In the genomic region with DNA sequence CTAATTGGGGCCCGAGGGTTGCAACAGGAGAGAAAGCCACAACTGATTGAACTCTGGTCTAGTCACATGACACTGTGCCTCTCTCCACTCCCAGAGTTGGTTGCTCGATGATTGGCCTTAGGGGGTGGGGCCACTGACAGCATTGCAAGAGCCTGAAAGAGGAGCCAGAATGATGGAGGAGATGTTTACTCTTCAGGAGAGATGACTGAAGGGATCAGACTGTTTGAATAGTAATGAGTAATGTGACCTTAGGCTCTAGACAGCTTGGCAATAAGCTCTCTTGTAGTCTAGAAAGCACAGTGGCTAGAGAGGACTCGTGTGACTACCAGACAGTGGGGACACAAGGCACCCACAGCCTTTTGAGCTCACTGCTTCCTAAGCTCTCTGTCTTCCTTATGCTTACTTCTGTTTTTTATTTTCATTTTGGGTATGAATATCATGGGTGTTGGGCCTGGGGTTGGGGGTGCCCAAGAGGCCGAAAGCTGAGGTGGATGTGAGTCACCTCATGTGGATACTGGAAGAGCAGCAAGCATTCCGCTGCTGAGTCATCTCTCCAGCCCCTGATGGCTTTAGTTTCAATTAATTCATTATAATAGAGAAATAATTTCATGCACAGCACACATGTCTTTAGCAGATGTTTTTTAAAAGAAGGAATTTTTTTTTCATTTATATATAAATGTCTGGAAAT, we compare ENCODE assay signal across 8 mouse cellular contexts.
DNase-seq lines count a peak whose midpoint lies in the region; ATAC-seq lines count a peak whose summit lies in the region.

No protein-coding gene starts in this region.

- H3K4me2 ChIP-seq in heart, embryonic 12.5 days: no peak overlapping the region
- H3K4me2 ChIP-seq in heart, embryonic 11.5 days: no peak overlapping the region; the same call in 1 of the 2 replicates

- H3K4me1 ChIP-seq in heart, embryonic 12.5 days (replicated peaks): peaks cover 31% of the 10 kb centered on the region
- peaks cover 22% of the 10 kb centered on the region for H3K4me1 ChIP-seq in heart, embryonic 11.5 days (ENCODE audit: control insufficient read depth, insufficient read depth, low read length)

- H3K27me3 ChIP-seq in heart, embryonic 12.5 days (replicated peaks): no peaks in the 10 kb centered on the region
- no peaks in the 10 kb centered on the region for H3K27me3 ChIP-seq in heart, embryonic 11.5 days (ENCODE audit: control insufficient read depth, insufficient read depth, low read length)

- peak; percentile 41 for DNase-seq in CD4-positive, CD25-positive, alpha-beta regulatory T cell, adult 2 months (ENCODE audit: low read depth, low spot score)
- DNase-seq in embryo, embryonic 9.5 days (ENCODE audit: extremely low spot score): peak; percentile 4
- DNase-seq in lung, postnatal 36 days: peak; percentile 49
- no peak for DNase-seq in gastrocnemius, adult 8-10 months (ENCODE audit: low spot score in 2 of 2)
- no peak for DNase-seq in gastrocnemius, postnatal 4 days (ENCODE audit: low spot score in 2 of 2)

- 61% methylated on average over 5 of the region's 5 CpGs for WGBS in heart, embryonic 12.5 days
- WGBS in heart, embryonic 11.5 days (ENCODE audit: insufficient replicate concordance): 59% methylated on average over 5 of the region's 5 CpGs

- H3K4me3 ChIP-seq in heart, embryonic 12.5 days: no peak overlapping the region
- H3K4me3 ChIP-seq in heart, embryonic 11.5 days (ENCODE audit: low read depth, low read length): no peak overlapping the region

- ATAC-seq in heart, embryonic 12.5 days (ENCODE audit: insufficient number of reproducible peaks, low FRiP score): no peak
- no peak for ATAC-seq in heart, embryonic 11.5 days (replicated peaks; ENCODE audit: insufficient number of reproducible peaks, low FRiP score, low TSS enrichment)
- ATAC-seq in megakaryocyte, adult 5-6 weeks (ENCODE audit: poor library complexity, severe bottlenecking): no peak; the same call in none of the 2 replicates

- H3K9me3 ChIP-seq in heart, embryonic 12.5 days (replicated peaks): no peaks in the 10 kb centered on the region
- no peaks in the 10 kb centered on the region for H3K9me3 ChIP-seq in heart, embryonic 11.5 days (replicated peaks; ENCODE audit: control insufficient read depth, low read length)

- no peak overlapping the region for H3K9ac ChIP-seq in heart, embryonic 12.5 days
- no peak overlapping the region for H3K9ac ChIP-seq in heart, embryonic 11.5 days (ENCODE audit: low read depth, low read length)

- peaks cover 48% of the 10 kb centered on the region for H3K36me3 ChIP-seq in heart, embryonic 12.5 days
- peaks cover 4% of the 10 kb centered on the region for H3K36me3 ChIP-seq in heart, embryonic 11.5 days (ENCODE audit: control insufficient read depth, insufficient read depth, low read length)

- peak overlapping the region; percentile 78; the same call in 1 of the 2 replicates for H3K27ac ChIP-seq in heart, embryonic 12.5 days (ENCODE audit: poor library complexity, severe bottlenecking)
- no peak overlapping the region for H3K27ac ChIP-seq in heart, embryonic 11.5 days (ENCODE audit: low read depth, low read length)

Comparison
In these comparisons a context has a peak if more than half of its experiments do, and no peak if none do; other contexts are left out.
1. DNase-seq: peak in CD4-positive, CD25-positive, alpha-beta regulatory T cell, adult 2 months (single experiment), embryo, embryonic 9.5 days (single experiment) and lung, postnatal 36 days (single experiment); none in gastrocnemius, adult 8-10 months (0 of 2) and gastrocnemius, postnatal 4 days (0 of 2).